ENCODE assay signal across 8 mouse cellular contexts in the genomic region with DNA sequence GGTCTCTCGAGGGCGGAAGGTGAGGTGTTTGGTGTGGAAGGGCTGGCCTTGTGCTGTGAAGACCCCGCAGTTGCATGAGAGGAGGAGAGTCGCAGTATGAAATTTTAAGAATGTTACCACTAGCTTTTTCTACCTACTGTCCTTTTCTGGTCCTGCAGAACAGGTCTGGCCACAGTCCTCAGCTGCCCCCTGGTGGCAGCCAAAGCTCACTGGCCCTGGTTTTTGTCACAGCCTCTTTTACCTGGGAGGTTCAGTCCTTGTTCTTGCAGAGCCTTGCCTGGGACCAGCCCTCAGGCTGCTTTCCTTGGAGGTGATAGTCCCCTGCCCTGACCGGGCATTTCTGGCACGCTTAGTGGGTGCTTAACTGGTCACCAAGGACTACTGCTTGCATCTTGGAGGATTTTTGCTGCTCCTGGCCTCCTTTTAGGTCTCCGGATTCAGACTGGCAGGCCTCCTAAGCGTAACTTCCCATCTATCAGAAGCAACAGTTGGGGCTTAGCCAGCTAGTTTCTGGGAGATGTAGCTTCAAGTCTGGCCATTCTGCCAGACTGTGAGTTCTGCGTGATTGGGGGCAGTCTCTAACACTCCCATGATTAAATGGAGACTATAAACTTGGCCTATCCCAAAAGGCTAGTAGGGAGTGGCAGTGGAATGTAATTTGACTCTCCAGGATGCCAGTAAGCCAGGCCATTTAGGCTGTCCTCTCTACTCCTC. TPM values are rescaled to one million over a fixed set of nuclear protein-coding genes. Genes with fewer than 3 reads are reported as not detected.
A peak's percentile ranks its signal among the peaks of the same experiment; 100 is the strongest.
DNase-seq lines count a peak whose midpoint lies in the region.

No protein-coding gene starts in this region.

- no peak overlapping the region for H3K4me3 ChIP-seq in midbrain, embryonic 10.5 days

- WGBS in midbrain, embryonic 10.5 days, result 63% methylated on average over 9 of the region's 9 CpGs

- no peaks in the 10 kb centered on the region for H3K9me3 ChIP-seq in midbrain, embryonic 10.5 days (replicated peaks)

- H3K27me3 ChIP-seq in midbrain, embryonic 10.5 days (ENCODE audit: low read depth, poor library complexity, severe bottlenecking), result no peaks in the 10 kb centered on the region

- peak; percentile 50 for DNase-seq in WW6 (ENCODE audit: low read depth, low spot score)
- peak; percentile 92 to 94 for DNase-seq in cerebellum, postnatal 14 days
- DNase-seq in gastrocnemius, adult 18-20 months (ENCODE audit: low spot score), result peak; percentile 84
- peak; percentile 92 for DNase-seq in induced T-regulatory cell, adult 2 months (ENCODE audit: low read depth)
- DNase-seq in left cerebral cortex, postnatal 14 days (ENCODE audit: low spot score in 2 of 2), result peak; percentile 82 to 85
- DNase-seq in midbrain, embryonic 10.5 days (ENCODE audit: low spot score), result peak; percentile 77
- DNase-seq in right cerebral cortex, postnatal 25 days, result peak; percentile 80
- DNase-seq in yolk sac, embryonic 10.5 days (ENCODE audit: low spot score), result peak; percentile 70

- no peak overlapping the region for H3K27ac ChIP-seq in midbrain, embryonic 10.5 days (replicated peaks)

- H3K4me1 ChIP-seq in midbrain, embryonic 10.5 days, result peaks cover 52% of the 10 kb centered on the region

- peaks cover 47% of the 10 kb centered on the region for H3K36me3 ChIP-seq in midbrain, embryonic 10.5 days

- intact Hi-C loops in left cerebral cortex, postnatal 14 days (cut with DNase I), result loop anchor here (2.0 to 5.0 kb wide), 3 partner anchors 41 to 121 kb away; no protein-coding TSS in a partner anchor

RNA-seq across cellular contexts. Expression of a gene that starts 13.5 kb away (rescaled TPM):
- 1 to 10 TPM; 4.0 to 7.3 TPM for total RNA-seq in gastrocnemius, adult 18-20 months (2021)
- 10 to 100 TPM; 16.3 to 18.0 TPM for total RNA-seq in left cerebral cortex, postnatal 14 days (2021)
- 23.0 and 23.6 TPM in 2 replicates for polyA plus RNA-seq in midbrain, embryonic 10.5 days (2016; fragmentation: Nextera tagmentation; extraction: Ambion mirVana)

RNA-seq across cellular contexts. Expression of a gene that starts 16.8 kb away (rescaled TPM):
- 100 to 1,000 TPM; 108 to 113 TPM for total RNA-seq in gastrocnemius, adult 18-20 months (2021)
- 10 to 100 TPM; 81.6 to 82.8 TPM for total RNA-seq in left cerebral cortex, postnatal 14 days (2021)
- polyA plus RNA-seq in midbrain, embryonic 10.5 days (2016; fragmentation: Nextera tagmentation; extraction: Ambion mirVana), result 91.0 and 94.8 TPM in 2 replicates

RNA-seq across cellular contexts. Expression of a gene that starts 31.8 kb away (rescaled TPM):
- total RNA-seq in gastrocnemius, adult 18-20 months (2021), result 1 to 10 TPM; 4.1 to 5.0 TPM
- 10 to 100 TPM in 1 of 2 experiments, 1 to 10 TPM in 1; 8.3 to 10.9 TPM for total RNA-seq in left cerebral cortex, postnatal 14 days (2021)
- polyA plus RNA-seq in midbrain, embryonic 10.5 days (2016; fragmentation: Nextera tagmentation; extraction: Ambion mirVana), result 9.0 and 10.6 TPM in 2 replicates

RNA-seq across cellular contexts. Expression of a gene that starts 31.8 kb away (rescaled TPM):
- 100 to 1,000 TPM in 1 of 2 experiments, 10 to 100 TPM in 1; 91.1 to 101 TPM for total RNA-seq in gastrocnemius, adult 18-20 months (2021)
- 10 to 100 TPM; 63.6 to 65.9 TPM for total RNA-seq in left cerebral cortex, postnatal 14 days (2021)
- polyA plus RNA-seq in midbrain, embryonic 10.5 days (2016; fragmentation: Nextera tagmentation; extraction: Ambion mirVana), result 59.9 and 66.1 TPM in 2 replicates

RNA-seq across cellular contexts. Expression of a gene that starts 48.3 kb away (rescaled TPM):
- total RNA-seq in gastrocnemius, adult 18-20 months (2021), result 1 to 10 TPM; 2.7 to 2.9 TPM
- total RNA-seq in left cerebral cortex, postnatal 14 days (2021), result 1 to 10 TPM; 2.8 to 3.1 TPM
- polyA plus RNA-seq in midbrain, embryonic 10.5 days (2016; fragmentation: Nextera tagmentation; extraction: Ambion mirVana), result 28.0 and 32.6 TPM in 2 replicates
